Mouse (Mus musculus) adrenal gland, postnatal 14 days (tissue): ENCODE results near the gene Tfcp2l1. TPM values are rescaled to one million over a fixed set of nuclear protein-coding genes. Genes with fewer than 3 reads are reported as not detected.
"Not testable (repeated sequence)": the region's sequence is repeated elsewhere in the genome, so short reads cannot be mapped to it uniquely, and the experiment has no call there.

Experiments used
- DNase-seq: peaks from one replicate; pipeline ENCODE4 v3.0.0; 2021; ENCODE audit warnings: mixed read lengths
- long read RNA-seq, 2 experiments: library from polyadenylated mRNA; stranded (forward); transcript quantifications; one replicate each; pipeline ENCODE4 v2.0.0; 2021
- total RNA-seq: library from RNA; stranded (reverse); gene quantifications from 2 replicates; pipeline ENCODE4 v1.2.3, GENCODE M21; 2021

Tfcp2l1 gene
- total RNA-seq, result 0.56 and 1.7 TPM in 2 replicates
- long read RNA-seq, experiment 1, result 0 reads
- long read RNA-seq, experiment 2, result 0 reads

GRCm38 (mm10) chr1:118627781-118628464, at the start of gene Tfcp2l1:
Gene Tfcp2l1, plus strand, starts transcription at chr1:118627945.
- peak; percentile 91 for DNase-seq

- DNase-seq, result no peak
Observed at GRCm38 (mm10) chr1:118580174-118580702, 47.5 kb upstream of the Tfcp2l1 start.

- no peak for DNase-seq
Observed at GRCm38 (mm10) chr1:118581179-118581578, 46.6 kb upstream of the Tfcp2l1 start.

- DNase-seq, result no peak
Observed at GRCm38 (mm10) chr1:118589721-118590120, 38.0 kb upstream of the Tfcp2l1 start.

GRCm38 (mm10) chr1:118592933-118593332, 34.8 kb upstream of the Tfcp2l1 start:
- no peak for DNase-seq

GRCm38 (mm10) chr1:118595395-118595794, 32.4 kb upstream of the Tfcp2l1 start:
- no peak for DNase-seq

- DNase-seq, result no peak
Observed at GRCm38 (mm10) chr1:118597475-118598213, 30.1 kb upstream of the Tfcp2l1 start.

GRCm38 (mm10) chr1:118598339-118598738, 29.4 kb upstream of the Tfcp2l1 start:
- DNase-seq, result no peak

GRCm38 (mm10) chr1:118613631-118614183, 14.0 kb upstream of the Tfcp2l1 start:
- DNase-seq, result no peak

- not testable (repeated sequence) for DNase-seq
Observed at GRCm38 (mm10) chr1:118621055-118621454, 6.7 kb upstream of the Tfcp2l1 start.

GRCm38 (mm10) chr1:118622857-118623256, 4.9 kb upstream of the Tfcp2l1 start:
- DNase-seq, result no peak

GRCm38 (mm10) chr1:118625461-118625860, 2.3 kb upstream of the Tfcp2l1 start:
- DNase-seq, result no peak

GRCm38 (mm10) chr1:118625921-118626320, 1.8 kb upstream of the Tfcp2l1 start:
- no peak for DNase-seq

- DNase-seq, result no peak
Observed at GRCm38 (mm10) chr1:118626452-118626851, 1.3 kb upstream of the Tfcp2l1 start.

GRCm38 (mm10) chr1:118633415-118633980, 5.8 kb downstream of the Tfcp2l1 start:
- no peak for DNase-seq

GRCm38 (mm10) chr1:118642296-118642999, 14.7 kb downstream of the Tfcp2l1 start:
- DNase-seq, result no peak

GRCm38 (mm10) chr1:118643138-118643979, 15.6 kb downstream of the Tfcp2l1 start:
- DNase-seq, result peak; percentile 38

- no peak for DNase-seq
Observed at GRCm38 (mm10) chr1:118645701-118646100, 18.0 kb downstream of the Tfcp2l1 start.

GRCm38 (mm10) chr1:118648015-118648414, 20.3 kb downstream of the Tfcp2l1 start:
- DNase-seq, result no peak

GRCm38 (mm10) chr1:118649933-118650770, 22.4 kb downstream of the Tfcp2l1 start:
- no peak for DNase-seq
